Mouse (Mus musculus) midbrain, embryonic 10.5 days (tissue): Measurements from ENCODE around the gene Gm10972. TPM values are rescaled to one million over a fixed set of nuclear protein-coding genes. Genes with fewer than 3 reads are reported as not detected.
"Not testable (repeated sequence)": the region's sequence is repeated elsewhere in the genome, so short reads cannot be mapped to it uniquely, and the experiment has no call there.

Experiments
- DNase-seq: peaks from one replicate; pipeline ENCODE4 v3.0.0-alpha.2; 2017; ENCODE audit warnings: low spot score
- H3K27ac ChIP-seq: fragments of 300-500 bp; sonication (generic); replicated peaks from 2 replicates; pipeline ENCODE4 v1.5.1; 2016; ENCODE audit warnings: mild to moderate bottlenecking
- H3K27me3 ChIP-seq: fragments of 300-500 bp; sonication (generic); 2 replicates; pipeline ENCODE4 v1.6.1; 2016; ENCODE audit warnings: low read depth, mild to moderate bottlenecking; ENCODE audit not compliant: poor library complexity, severe bottlenecking
- H3K36me3 ChIP-seq: fragments of 300-500 bp; sonication (generic); 2 replicates; pipeline ENCODE4 v1.6.1; 2016; ENCODE audit warnings: mild to moderate bottlenecking, moderate library complexity
- H3K4me1 ChIP-seq: fragments of 300-500 bp; sonication (generic); 2 replicates; pipeline ENCODE4 v1.6.1; 2016
- H3K4me3 ChIP-seq: fragments of 300-500 bp; sonication (generic); 2 replicates; pipeline ENCODE4 v1.5.1; 2016; ENCODE audit warnings: mild to moderate bottlenecking, moderate library complexity
- H3K9me3 ChIP-seq: fragments of 300-500 bp; sonication (generic); replicated peaks from 2 replicates; pipeline ENCODE4 v1.6.1; 2016; ENCODE audit warnings: mild to moderate bottlenecking
- whole genome bisulfite sequencing: fragments of 180-500 bp; shearing (Covaris S2); methylation state at CpG from one replicate; pipeline ENCODE4 v1.1.7; 2016; 5-methylcytosine and 5-hydroxymethylcytosine counted together
- polyA plus RNA-seq: library from polyadenylated mRNA; unstranded; fragments of >200 nt; fragmentation: Nextera tagmentation; extraction: Ambion mirVana; gene quantifications from 2 replicates; pipeline ENCODE4 v1.2.1, GENCODE M21; 2016

Gene Gm10972
- polyA plus RNA-seq, result not detected in 2 replicates

- not testable (repeated sequence) for H3K36me3 ChIP-seq, H3K27ac ChIP-seq, H3K4me3 ChIP-seq, H3K27me3 ChIP-seq, H3K9me3 ChIP-seq, DNase-seq, H3K4me1 ChIP-seq
- WGBS, result 82% methylated on average over 2 of the region's 2 CpGs
These were observed at the start of gene Gm10972 for GRCm38 (mm10) chr3:94642495-94643162. Gene Gm10972 (plus strand): TSS chr3:94643112.

- no peak for DNase-seq
- H3K9me3 ChIP-seq, result 0 out of 2 replicates have a peak, but pooled peaks cover 6% of the 10 kb centered on the region
- no peak overlapping the region for H3K27ac ChIP-seq
- 90% methylated on average over 6 of the region's 6 CpGs for WGBS
- no peaks in the 10 kb centered on the region for H3K27me3 ChIP-seq
- H3K36me3 ChIP-seq, result no peaks in the 10 kb centered on the region
- no peaks in the 10 kb centered on the region for H3K4me1 ChIP-seq
- H3K4me3 ChIP-seq, result no peak overlapping the region
These were observed 47.0 kb upstream of the Gm10972 start for GRCm38 (mm10) chr3:94595871-94596287.

- no peak overlapping the region for H3K27ac ChIP-seq
These were observed 45.6 kb upstream of the Gm10972 start for GRCm38 (mm10) chr3:94597224-94597779.

GRCm38 (mm10) chr3:94601959-94602358, 41.0 kb upstream of the Gm10972 start:
- Histone ChIP-seq H3K9me3 (no peaks in the 10 kb centered on the region), H3K4me3 (no peak overlapping the region), H3K4me1 (no peaks in the 10 kb centered on the region), H3K36me3 (no peaks in the 10 kb centered on the region), H3K27ac (no peak overlapping the region), H3K27me3 (no peaks in the 10 kb centered on the region)
- WGBS, result 3% methylated on average over 4 of the region's 4 CpGs
- DNase-seq, result peak; percentile 47

More at GRCm38 (mm10) chr3:94597224-94597779, 45.6 kb upstream of the Gm10972 start:
- H3K4me3 ChIP-seq, result no peak overlapping the region
- H3K9me3 ChIP-seq, result 0 out of 2 replicates have a peak, but pooled peaks cover 6% of the 10 kb centered on the region
- WGBS, result 88% methylated on average over 3 of the region's 3 CpGs
- H3K27me3 ChIP-seq, result no peaks in the 10 kb centered on the region
- no peak for DNase-seq
- no peaks in the 10 kb centered on the region for H3K4me1 ChIP-seq
- no peaks in the 10 kb centered on the region for H3K36me3 ChIP-seq

GRCm38 (mm10) chr3:94609621-94610020, 33.3 kb upstream of the Gm10972 start:
- 91% methylated on average over 3 of the region's 3 CpGs for WGBS
- Histone ChIP-seq H3K36me3 (no peaks in the 10 kb centered on the region), H3K27ac (no peak overlapping the region), H3K4me1 (peaks cover 11% of the 10 kb centered on the region), H3K27me3 (no peaks in the 10 kb centered on the region), H3K9me3 (no peaks in the 10 kb centered on the region), H3K4me3 (no peak overlapping the region)
- no peak for DNase-seq

- no peaks in the 10 kb centered on the region for H3K36me3 ChIP-seq
- H3K4me3 ChIP-seq, result no peak overlapping the region
- WGBS, result 86% methylated on average over 2 of the region's 2 CpGs
- no peak for DNase-seq
- H3K27ac ChIP-seq, result no peak overlapping the region
- H3K9me3 ChIP-seq, result no peaks in the 10 kb centered on the region
- peaks cover 11% of the 10 kb centered on the region for H3K4me1 ChIP-seq
- no peaks in the 10 kb centered on the region for H3K27me3 ChIP-seq
These were observed 32.3 kb upstream of the Gm10972 start for GRCm38 (mm10) chr3:94610581-94610980.

GRCm38 (mm10) chr3:94611343-94611742, 31.6 kb upstream of the Gm10972 start:
- H3K4me3 ChIP-seq, result no peak overlapping the region
- H3K27me3 ChIP-seq, result no peaks in the 10 kb centered on the region
- WGBS, result 76% methylated on average over 4 of the region's 4 CpGs
- no peak for DNase-seq
- H3K4me1 ChIP-seq, result peaks cover 11% of the 10 kb centered on the region
- no peaks in the 10 kb centered on the region for H3K9me3 ChIP-seq
- no peak overlapping the region for H3K27ac ChIP-seq
- no peaks in the 10 kb centered on the region for H3K36me3 ChIP-seq

GRCm38 (mm10) chr3:94611834-94612233, 31.1 kb upstream of the Gm10972 start:
- 79% methylated on average over 5 of the region's 5 CpGs for WGBS
- Histone ChIP-seq H3K4me3 (no peak overlapping the region), H3K4me1 (peaks cover 11% of the 10 kb centered on the region), H3K27ac (no peak overlapping the region), H3K36me3 (no peaks in the 10 kb centered on the region), H3K9me3 (no peaks in the 10 kb centered on the region), H3K27me3 (no peaks in the 10 kb centered on the region)
- no peak for DNase-seq

GRCm38 (mm10) chr3:94612274-94612673, 30.6 kb upstream of the Gm10972 start:
- no peaks in the 10 kb centered on the region for H3K36me3 ChIP-seq
- 77% methylated on average over 1 of the region's 1 CpGs for WGBS
- no peak for DNase-seq

GRCm38 (mm10) chr3:94613258-94613878, 29.5 kb upstream of the Gm10972 start:
- no peak overlapping the region for H3K4me3 ChIP-seq
- WGBS, result 42% methylated on average over 7 of the region's 7 CpGs
- no peaks in the 10 kb centered on the region for H3K36me3 ChIP-seq
- H3K27me3 ChIP-seq, result no peaks in the 10 kb centered on the region
- DNase-seq, result peak; percentile 21
- no peaks in the 10 kb centered on the region for H3K9me3 ChIP-seq
- no peak overlapping the region; the same call in 1 of the 2 replicates for H3K27ac ChIP-seq
- peaks cover 11% of the 10 kb centered on the region for H3K4me1 ChIP-seq

More at GRCm38 (mm10) chr3:94612274-94612673, 30.6 kb upstream of the Gm10972 start:
- no peaks in the 10 kb centered on the region for H3K9me3 ChIP-seq
- H3K27ac ChIP-seq, result no peak overlapping the region
- H3K27me3 ChIP-seq, result no peaks in the 10 kb centered on the region
- H3K4me3 ChIP-seq, result no peak overlapping the region
- H3K4me1 ChIP-seq, result peaks cover 11% of the 10 kb centered on the region

GRCm38 (mm10) chr3:94616717-94617116, 26.2 kb upstream of the Gm10972 start:
- Histone ChIP-seq H3K4me3 (no peak overlapping the region), H3K9me3 (no peaks in the 10 kb centered on the region), H3K36me3 (no peaks in the 10 kb centered on the region), H3K4me1 (peaks cover 11% of the 10 kb centered on the region), H3K27ac (no peak overlapping the region), H3K27me3 (no peaks in the 10 kb centered on the region)
- whole genome bisulfite sequencing, result 80% methylated on average over 4 of the region's 4 CpGs
- peak; percentile 20 for DNase-seq

- DNase-seq, result no peak
- 0 out of 2 replicates have a peak overlapping the region, but pooled peaks have one; percentile 49 for H3K27ac ChIP-seq
- WGBS, result 86% methylated on average over 11 of the region's 11 CpGs
- H3K4me3 ChIP-seq, result no peak overlapping the region
- no peaks in the 10 kb centered on the region for H3K36me3 ChIP-seq
- no peaks in the 10 kb centered on the region for H3K27me3 ChIP-seq
- no peaks in the 10 kb centered on the region for H3K9me3 ChIP-seq
- no peaks in the 10 kb centered on the region for H3K4me1 ChIP-seq
These were observed 21.0 kb upstream of the Gm10972 start for GRCm38 (mm10) chr3:94621740-94622507.
